Mouse (Mus musculus) gastrocnemius, adult 8-10 months (tissue): ENCODE results near the gene Alpk1. TPM values are rescaled to one million over a fixed set of nuclear protein-coding genes. Genes with fewer than 3 reads are reported as not detected.

Experiments
- DNase-seq, 2 experiments: peaks; one replicate each; pipeline ENCODE4 v3.0.0; 2022; ENCODE audit warnings: low spot score in 2 of 2
- total RNA-seq, 4 experiments: library from RNA; stranded (reverse); gene quantifications; 2 replicates each; pipeline ENCODE4 v1.2.4; 2022

The Alpk1 gene
- total RNA-seq, 4 experiments from 2014 or later, result 0.92 to 1.8 (median 1.6) TPM

GRCm38 (mm10) chr3:127745504-127745903 lies 34.8 kb downstream of the Alpk1 start:
- DNase-seq, result no peak

GRCm38 (mm10) chr3:127743614-127744365 lies 36.5 kb downstream of the Alpk1 start:
- no peak for DNase-seq

- DNase-seq, result no peak
Measured at GRCm38 (mm10) chr3:127741473-127741872, 38.9 kb downstream of the Alpk1 start.

GRCm38 (mm10) chr3:127737876-127738275 lies 42.5 kb downstream of the Alpk1 start:
- DNase-seq, result no peak

- DNase-seq, result no peak
Measured at GRCm38 (mm10) chr3:127735395-127735794, 44.9 kb downstream of the Alpk1 start.

- DNase-seq, result no peak
Measured at GRCm38 (mm10) chr3:127729513-127730137, 50.7 kb downstream of the Alpk1 start.

- no peak for DNase-seq
Measured at GRCm38 (mm10) chr3:127728851-127729512, 51.3 kb downstream of the Alpk1 start.

GRCm38 (mm10) chr3:127728046-127728445 lies 52.3 kb downstream of the Alpk1 start:
- DNase-seq, result no peak

- DNase-seq, result no peak
Measured at GRCm38 (mm10) chr3:127720948-127721347, 59.4 kb downstream of the Alpk1 start.

GRCm38 (mm10) chr3:127720050-127720449 lies 60.3 kb downstream of the Alpk1 start:
- DNase-seq, result no peak

- DNase-seq, result no peak
Measured at GRCm38 (mm10) chr3:127719601-127720000, 60.7 kb downstream of the Alpk1 start.

GRCm38 (mm10) chr3:127716759-127717158 lies 63.6 kb downstream of the Alpk1 start:
- DNase-seq, result no peak

- no peak for DNase-seq
Measured at GRCm38 (mm10) chr3:127713112-127713511, 67.2 kb downstream of the Alpk1 start.

GRCm38 (mm10) chr3:127711536-127711935 lies 68.8 kb downstream of the Alpk1 start:
- no peak for DNase-seq

GRCm38 (mm10) chr3:127707089-127707485 lies 73.2 kb downstream of the Alpk1 start:
- no peak for DNase-seq

- no peak for DNase-seq
Measured at GRCm38 (mm10) chr3:127706445-127707088, 73.8 kb downstream of the Alpk1 start.

- no peak for DNase-seq
Measured at GRCm38 (mm10) chr3:127705515-127706444, 74.5 kb downstream of the Alpk1 start.

GRCm38 (mm10) chr3:127705139-127705514 lies 75.2 kb downstream of the Alpk1 start:
- no peak for DNase-seq

GRCm38 (mm10) chr3:127701196-127701825 lies 79.0 kb downstream of the Alpk1 start:
- no peak for DNase-seq

GRCm38 (mm10) chr3:127698636-127699035 lies 81.7 kb downstream of the Alpk1 start:
- DNase-seq, result no peak
